Mouse (Mus musculus) G1E (cell line): ENCODE measurements around the gene H2al2a. TPM values are rescaled to one million over a fixed set of nuclear protein-coding genes. Genes with fewer than 3 reads are reported as not detected.
"Not testable (repeated sequence)": the region's sequence is repeated elsewhere in the genome, so short reads cannot be mapped to it uniquely, and the experiment has no call there.

Experiments used
- ATAC-seq: 2 replicates; pipeline ENCODE4 v1.8.0; 2016; ENCODE audit warnings: mild to moderate bottlenecking; ENCODE audit not compliant: insufficient number of reproducible peaks, poor library complexity, low FRiP score, severe bottlenecking; ENCODE audit errors: extremely low read depth
- DNase-seq: peaks from one replicate; pipeline ENCODE4 v3.0.0; 2012; ENCODE audit warnings: low spot score
- H3K27me3 ChIP-seq: 2 replicates; pipeline ENCODE4 v1.6.1; 2012; ENCODE audit warnings: mild to moderate bottlenecking, low read length, inconsistent platforms; ENCODE audit not compliant: insufficient read depth
- H3K36me3 ChIP-seq: replicated peaks from 2 replicates; pipeline ENCODE3; 2012; ENCODE audit warnings: mild to moderate bottlenecking, inconsistent platforms
- H3K4me1 ChIP-seq: 2 replicates; pipeline ENCODE4 v1.6.1; 2012; ENCODE audit warnings: low read depth, low read length, inconsistent platforms, mixed read lengths; ENCODE audit not compliant: insufficient read depth
- H3K4me3 ChIP-seq: 2 replicates; pipeline ENCODE4 v1.5.1; 2012; ENCODE audit warnings: low read depth, mild to moderate bottlenecking, inconsistent platforms, low read length, moderate library complexity, mixed read lengths
- H3K9me3 ChIP-seq: replicated peaks from 2 replicates; pipeline ENCODE4 v1.6.1; 2012; ENCODE audit warnings: inconsistent platforms
- CTCF ChIP-seq: IDR thresholded peaks from 2 replicates; pipeline ENCODE4 v1.5.1; 2012; ENCODE audit warnings: low read depth, low read length, inconsistent platforms, mixed read lengths
- GATA1 ChIP-seq: IDR thresholded peaks from 2 replicates; pipeline ENCODE4 v1.6.1; 2012; ENCODE audit warnings: borderline replicate concordance, low read length, inconsistent platforms, mixed read lengths
- GATA2 ChIP-seq: IDR thresholded peaks from 2 replicates; pipeline ENCODE4 v1.6.1; 2012; ENCODE audit warnings: low read depth, low read length, inconsistent platforms, borderline replicate concordance
- POLR2AphosphoS5 ChIP-seq: IDR thresholded peaks from 2 replicates; pipeline ENCODE4 v1.6.1; 2012; ENCODE audit warnings: low read depth, low read length, inconsistent platforms; ENCODE audit not compliant: insufficient replicate concordance
- TAL1 ChIP-seq: conservative IDR thresholded peaks from 2 replicates; pipeline ENCODE4 v1.6.1; 2012; ENCODE audit warnings: low read depth, low read length, inconsistent platforms, mixed read lengths
- polyA plus RNA-seq: library from polyadenylated mRNA; stranded (reverse); fragments of >175 nt; gene quantifications from 2 replicates; pipeline ENCODE4 v1.2.3, GENCODE M21; 2012
- total RNA-seq, 2 experiments: library from RNA; stranded (forward) in 1 of 2; stranded (reverse) in 1 of 2; fragments of 200-1000 nt in 1 of 2; fragments of >200 nt in 1 of 2; fragmentation: Nextera tagmentation in 1 of 2; gene quantifications; 2 replicates each; pipeline ENCODE4 v1.2.3; 2014 to 2017

Gene H2al2a
- total and polyA plus RNA-seq, 3 experiments, result not detected

DNA sequence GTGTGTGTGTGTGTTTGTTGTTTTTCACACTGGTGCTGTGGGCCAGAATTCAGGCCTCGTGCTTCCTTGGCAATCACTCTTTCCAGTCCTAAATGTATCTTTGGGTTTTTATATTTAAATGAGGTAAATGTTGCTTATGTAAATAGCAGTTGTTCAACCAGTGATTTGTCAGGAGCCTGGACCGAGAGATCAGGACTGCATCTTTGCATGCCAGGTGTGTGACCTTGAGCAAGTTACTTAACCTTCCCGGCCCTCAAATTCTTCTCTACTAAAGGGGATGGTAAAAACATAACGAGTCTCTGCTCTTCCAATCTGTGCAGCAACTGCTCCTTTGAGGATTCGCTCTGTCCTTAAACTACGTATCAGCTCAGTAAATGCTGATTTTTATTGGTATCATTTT, 25.4 kb downstream of the H2al2a start:
- no peaks in the 10 kb centered on the region for H3K9me3 ChIP-seq
- no peak for ATAC-seq
- TF ChIP-seq POLR2AphosphoS5, result no peak
- no peak for TF ChIP-seq GATA2
- no peak for TF ChIP-seq CTCF
- TF ChIP-seq TAL1, result no peak
- no peak for TF ChIP-seq GATA1

DNA sequence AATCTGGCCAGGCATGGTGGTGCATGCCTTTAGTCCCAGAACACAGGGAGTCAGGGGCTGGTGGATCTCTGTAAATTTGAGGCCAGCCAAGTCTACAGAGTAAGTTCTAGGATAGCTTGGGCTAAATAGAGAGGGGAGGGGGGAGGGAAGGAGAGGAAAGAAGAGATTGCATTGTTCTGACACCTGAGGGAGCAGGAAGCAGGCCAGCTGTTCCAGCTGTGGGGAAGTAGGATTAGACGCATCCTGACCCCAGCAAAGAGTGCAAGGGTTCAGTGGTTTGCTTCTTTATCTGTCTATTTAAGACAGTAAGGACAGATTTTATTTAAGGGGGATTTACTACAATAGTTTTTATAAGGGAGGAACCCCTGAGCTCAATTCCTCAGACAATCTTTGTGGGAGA, 26.1 kb downstream of the H2al2a start:
- TF ChIP-seq GATA2, result no peak
- TF ChIP-seq CTCF, result no peak
- TF ChIP-seq GATA1, result no peak
- no peak for TF ChIP-seq TAL1
- no peak for TF ChIP-seq POLR2AphosphoS5
- DNase-seq, result no peak

More for the DNA sequence above, 25.4 kb downstream of the H2al2a start:
- H3K4me3 ChIP-seq, result no peak overlapping the region
- peaks cover 2% of the 10 kb centered on the region for H3K27me3 ChIP-seq
- H3K36me3 ChIP-seq, result no peaks in the 10 kb centered on the region
- no peaks in the 10 kb centered on the region for H3K4me1 ChIP-seq
- DNase-seq, result no peak

DNA sequence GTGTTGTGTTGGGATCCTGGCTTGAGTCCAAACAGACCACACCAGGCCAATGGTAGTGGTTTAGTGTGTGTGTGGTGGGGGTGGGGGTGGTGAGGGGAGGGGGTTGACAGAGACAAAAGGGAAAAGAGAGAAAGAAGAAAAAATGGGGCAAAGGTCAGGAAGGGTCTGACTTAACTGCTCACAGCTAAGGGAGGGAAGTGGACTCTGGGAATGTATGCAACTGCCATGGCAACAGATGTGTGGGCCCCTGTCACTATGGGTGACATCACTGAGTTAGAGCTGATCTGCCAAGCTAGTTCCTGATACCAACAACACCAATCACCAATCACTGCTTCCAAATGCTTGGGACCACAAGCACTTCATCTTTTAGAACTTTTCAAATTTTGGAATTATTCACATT, 26.6 kb downstream of the H2al2a start:
- DNase-seq (no peak), ATAC-seq (no peak)
- TF ChIP-seq GATA2 (no peak), CTCF (no peak), TAL1 (no peak), POLR2AphosphoS5 (no peak), GATA1 (no peak)
- no peaks in the 10 kb centered on the region for H3K36me3 ChIP-seq
- H3K4me3 ChIP-seq, result no peak overlapping the region
- no peaks in the 10 kb centered on the region for H3K4me1 ChIP-seq
- H3K9me3 ChIP-seq, result no peaks in the 10 kb centered on the region
- H3K27me3 ChIP-seq, result peaks cover 2% of the 10 kb centered on the region

More for the DNA sequence above, 26.1 kb downstream of the H2al2a start:
- Histone ChIP-seq H3K27me3 (peaks cover 2% of the 10 kb centered on the region), H3K4me3 (no peak overlapping the region), H3K4me1 (no peaks in the 10 kb centered on the region), H3K9me3 (no peaks in the 10 kb centered on the region), H3K36me3 (no peaks in the 10 kb centered on the region)
- no peak for ATAC-seq

DNA sequence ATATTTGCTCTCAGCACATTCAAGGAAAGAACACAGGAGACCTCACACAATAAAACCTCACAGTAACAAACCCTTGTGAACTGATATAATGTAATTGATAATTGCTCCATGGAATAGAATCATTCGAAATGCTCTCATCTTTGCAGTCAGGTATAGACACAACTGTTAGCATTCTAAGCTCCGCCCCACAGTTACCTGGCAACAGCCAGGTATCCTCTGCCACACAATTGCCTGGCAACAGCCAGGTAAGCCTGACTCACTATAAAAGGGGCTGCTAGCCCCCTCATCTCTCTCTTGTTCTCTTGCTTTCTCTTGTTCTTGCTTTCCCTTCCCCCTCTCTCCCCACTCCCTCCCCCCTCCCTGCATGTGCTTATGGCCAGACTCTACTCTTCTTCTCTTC, 28.2 kb downstream of the H2al2a start:
- DNase-seq, result no peak
- no peaks in the 10 kb centered on the region for H3K4me1 ChIP-seq
- no peak overlapping the region for H3K4me3 ChIP-seq
- TF ChIP-seq POLR2AphosphoS5 (no peak), GATA1 (no peak), TAL1 (no peak), GATA2 (no peak), CTCF (no peak)
- H3K36me3 ChIP-seq, result no peaks in the 10 kb centered on the region
- no peak for ATAC-seq
- no peaks in the 10 kb centered on the region; the same call in 1 of the 2 replicates for H3K27me3 ChIP-seq
- H3K9me3 ChIP-seq, result no peaks in the 10 kb centered on the region

DNA sequence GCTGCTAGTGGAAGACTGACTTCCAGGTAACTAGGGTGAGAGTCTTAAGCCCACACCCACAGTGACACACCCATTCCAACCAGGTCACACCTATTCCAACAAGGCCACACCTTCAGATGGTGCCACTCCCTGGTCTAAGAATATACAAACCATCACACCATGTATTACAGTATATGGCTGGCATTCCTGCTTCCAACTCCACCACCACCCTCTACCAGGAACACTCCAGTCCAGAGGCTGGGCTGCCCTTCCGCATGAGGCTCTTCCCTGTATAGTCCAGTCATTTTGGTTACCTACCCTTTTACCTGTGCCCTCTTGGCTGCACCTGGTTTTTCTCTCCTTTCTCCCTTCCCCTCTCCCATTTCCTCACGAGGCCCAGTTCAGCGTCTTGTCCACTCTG, 28.7 kb downstream of the H2al2a start:
- H3K4me1 ChIP-seq, H3K9me3 ChIP-seq, ATAC-seq, H3K4me3 ChIP-seq, DNase-seq, H3K36me3 ChIP-seq, H3K27me3 ChIP-seq: not testable (repeated sequence)

DNA sequence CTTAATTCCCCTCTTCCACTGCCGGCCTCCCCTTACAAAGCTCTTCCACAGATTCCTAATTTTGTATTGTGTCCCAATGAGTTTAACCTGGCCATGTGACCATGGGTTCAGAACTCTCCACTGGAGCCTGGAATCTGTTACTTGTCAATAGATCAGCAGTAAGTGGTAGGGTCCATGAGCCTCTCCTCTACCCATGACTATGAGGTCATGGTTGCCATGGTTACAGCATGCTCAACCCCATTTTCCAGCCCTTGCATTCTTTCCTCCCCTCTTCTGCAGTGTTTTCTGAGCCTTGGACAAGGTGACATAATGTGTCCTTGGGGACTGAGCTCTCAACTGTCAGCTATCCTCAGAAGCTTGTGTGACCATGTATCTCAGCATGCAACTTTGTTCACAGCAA, 37.3 kb downstream of the H2al2a start:
- H3K4me1 ChIP-seq, result no peaks in the 10 kb centered on the region
- peaks cover 15% of the 10 kb centered on the region for H3K27me3 ChIP-seq
- DNase-seq (no peak), ATAC-seq (no peak)
- H3K36me3 ChIP-seq, result no peaks in the 10 kb centered on the region
- no peak overlapping the region for H3K4me3 ChIP-seq
- peaks cover 7% of the 10 kb centered on the region for H3K9me3 ChIP-seq
- TF ChIP-seq TAL1 (no peak), CTCF (no peak), GATA2 (no peak), POLR2AphosphoS5 (no peak), GATA1 (no peak)

DNA sequence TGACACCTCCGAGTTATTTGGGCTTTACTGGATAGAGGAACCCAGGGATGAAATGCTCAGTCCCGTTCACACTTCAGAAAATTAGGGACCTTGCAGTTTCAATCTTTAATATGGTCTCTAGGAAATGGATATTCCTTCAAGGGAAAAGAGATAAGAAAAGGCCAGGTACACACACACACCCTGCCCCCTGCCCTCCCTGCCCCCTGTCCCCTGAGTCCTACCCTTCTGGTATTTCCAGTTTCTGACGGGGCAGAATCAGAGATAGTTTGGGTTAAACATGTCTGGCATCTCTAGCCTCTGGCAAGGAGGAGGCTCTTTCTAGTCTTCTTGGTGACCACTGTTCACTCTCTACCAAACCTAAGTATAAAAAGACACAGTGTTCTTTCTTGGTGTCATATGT, 49.9 kb downstream of the H2al2a start:
- DNase-seq, result no peak
- H3K36me3 ChIP-seq, result no peaks in the 10 kb centered on the region
- H3K4me1 ChIP-seq, result no peaks in the 10 kb centered on the region
- TF ChIP-seq CTCF (no peak), TAL1 (no peak), POLR2AphosphoS5 (no peak), GATA2 (no peak), GATA1 (no peak)
- no peak for ATAC-seq
- no peaks in the 10 kb centered on the region for H3K9me3 ChIP-seq
- H3K27me3 ChIP-seq, result no peaks in the 10 kb centered on the region; the same call in 1 of the 2 replicates
- H3K4me3 ChIP-seq, result no peak overlapping the region

Other genes with a start within 250 kb of the H2al2a start
- gene A930004D18Rik, start 40.8 kb upstream of the H2al2a start, total RNA-seq (2014; fragmentation: Nextera tagmentation), result 0.30 and 0.87 TPM in 2 replicates
- gene A930004D18Rik, start 40.8 kb upstream of the H2al2a start, total RNA-seq (2017), result 1.5 and 2.1 TPM in 2 replicates
- gene A930004D18Rik, start 40.8 kb upstream of the H2al2a start, polyA plus RNA-seq, result 0.55 and 0.65 TPM in 2 replicates
- gene Skida1, start 52.1 kb upstream of the H2al2a start, total RNA-seq (2014; fragmentation: Nextera tagmentation), result 1.3 and 33.3 TPM in 2 replicates
- 1.8 and 2.0 TPM in 2 replicates for gene Skida1, start 52.1 kb upstream of the H2al2a start, total RNA-seq (2017)
- 0.20 TPM in 2 replicates for gene Skida1, start 52.1 kb upstream of the H2al2a start, polyA plus RNA-seq
- 141 and 160 TPM in 2 replicates for gene Mllt10, start 58.3 kb upstream of the H2al2a start, total RNA-seq (2014; fragmentation: Nextera tagmentation)
- 62.9 and 73.6 TPM in 2 replicates for gene Mllt10, start 58.3 kb upstream of the H2al2a start, total RNA-seq (2017)
- 20.5 and 20.8 TPM in 2 replicates for gene Mllt10, start 58.3 kb upstream of the H2al2a start, polyA plus RNA-seq